Mouse (Mus musculus) liver, postnatal 0 days (tissue): Measurements from ENCODE around the gene Pbx3.

Experiments
- CTCF ChIP-seq: sonication (generic); IDR thresholded peaks from 2 replicates; pipeline ENCODE4 v1.5.1; 2016; ENCODE audit warnings: antibody characterized with exemption, low read depth
- EP300 ChIP-seq: IDR thresholded peaks from 2 replicates; pipeline ENCODE4 v1.6.1; 2016; ENCODE audit warnings: antibody characterized with exemption, low read depth, mild to moderate bottlenecking

DNA sequence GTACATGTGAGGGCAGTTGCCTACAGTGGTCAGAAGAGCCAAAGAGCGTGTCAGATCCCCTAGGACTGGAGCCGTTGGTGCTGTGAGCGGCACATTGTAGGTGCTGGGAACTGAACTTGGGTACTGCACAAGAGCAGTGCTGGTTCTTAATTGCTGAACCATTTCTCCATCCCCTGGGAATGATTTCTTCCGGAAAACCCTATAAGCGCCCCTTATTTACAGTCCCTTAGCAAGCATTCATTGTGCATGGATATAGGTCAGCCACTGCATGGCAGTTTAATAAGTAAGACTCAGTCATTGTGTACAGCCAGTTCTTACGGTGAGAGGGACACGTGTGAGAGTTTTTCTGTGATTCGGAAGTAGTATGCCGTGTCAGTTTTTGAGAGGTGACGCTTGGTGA lies 35.4 kb upstream of the Pbx3 start:
- TF ChIP-seq CTCF (no peak), EP300 (no peak)
